Mouse (Mus musculus) kidney, postnatal 0 days (tissue): ENCODE measurements around the gene Gm11555. TPM values are rescaled to one million over a fixed set of nuclear protein-coding genes. Genes with fewer than 3 reads are reported as not detected.
"Not testable (repeated sequence)": the region's sequence is repeated elsewhere in the genome, so short reads cannot be mapped to it uniquely, and the experiment has no call there.

ENCODE experiments used
- ATAC-seq: fragments of 200-750 bp; cut with Nextera tagmentation; replicated peaks from 2 replicates; pipeline ENCODE4 v1.8.0; 2017; ENCODE audit warnings: low read depth, moderate number of reproducible peaks, moderate TSS enrichment, moderate library complexity; ENCODE audit not compliant: low FRiP score
- DNase-seq: peaks from one replicate; pipeline ENCODE4 v3.0.0-alpha.2; 2016; ENCODE audit warnings: low spot score
- H3K27ac ChIP-seq: fragments of 300-500 bp; sonication (generic); 2 replicates; pipeline ENCODE4 v1.5.1; 2014; ENCODE audit warnings: mild to moderate bottlenecking
- H3K27me3 ChIP-seq: fragments of 300-500 bp; sonication (generic); 2 replicates; pipeline ENCODE4 v1.6.1; 2014; ENCODE audit warnings: low read length, mixed read lengths; ENCODE audit not compliant: insufficient read depth
- H3K36me3 ChIP-seq: fragments of 300-500 bp; sonication (generic); 2 replicates; pipeline ENCODE4 v1.6.1; 2014; ENCODE audit warnings: low read length, mixed read lengths; ENCODE audit not compliant: insufficient read depth
- H3K4me1 ChIP-seq: fragments of 300-500 bp; sonication (generic); replicated peaks from 2 replicates; pipeline ENCODE4 v1.6.1; 2014; ENCODE audit warnings: antibody characterized with exemption, low read length, mixed read lengths; ENCODE audit not compliant: insufficient read depth
- H3K4me2 ChIP-seq: fragments of 300-500 bp; sonication (generic); 2 replicates; pipeline ENCODE4 v1.6.1; 2014; ENCODE audit warnings: mild to moderate bottlenecking, low read length, moderate library complexity, mixed read lengths
- H3K4me3 ChIP-seq: fragments of 300-500 bp; sonication (generic); replicated peaks from 2 replicates; pipeline ENCODE4 v1.5.1; 2014; ENCODE audit warnings: low read depth, low read length
- H3K9ac ChIP-seq: fragments of 300-500 bp; sonication (generic); 2 replicates; pipeline ENCODE4 v1.6.1; 2014; ENCODE audit warnings: low read depth, low read length
- H3K9me3 ChIP-seq: fragments of 300-500 bp; sonication (generic); replicated peaks from 2 replicates; pipeline ENCODE4 v1.6.1; 2016; ENCODE audit warnings: low read length, inconsistent platforms, mixed read lengths
- CTCF ChIP-seq: IDR thresholded peaks from 2 replicates; pipeline ENCODE4 v1.5.1; 2016; ENCODE audit warnings: antibody characterized with exemption, low read depth, mild to moderate bottlenecking, moderate library complexity
- whole genome bisulfite sequencing: fragments of 180-500 bp; shearing (Covaris S2); extraction: QIAGEN DNeasy Blood & Tissue Kit; methylation state at CpG from one replicate; pipeline ENCODE4 v1.1.7; 2014; 5-methylcytosine and 5-hydroxymethylcytosine counted together
- polyA plus RNA-seq: library from polyadenylated mRNA; unstranded; fragments of >200 nt; fragmentation: Nextera tagmentation; extraction: Ambion mirVana; gene quantifications from 2 replicates; pipeline ENCODE4 v1.2.1, GENCODE M21; 2015

Gene Gm11555
- polyA plus RNA-seq, 1 experiment from 2014 or later, result not detected

DNA sequence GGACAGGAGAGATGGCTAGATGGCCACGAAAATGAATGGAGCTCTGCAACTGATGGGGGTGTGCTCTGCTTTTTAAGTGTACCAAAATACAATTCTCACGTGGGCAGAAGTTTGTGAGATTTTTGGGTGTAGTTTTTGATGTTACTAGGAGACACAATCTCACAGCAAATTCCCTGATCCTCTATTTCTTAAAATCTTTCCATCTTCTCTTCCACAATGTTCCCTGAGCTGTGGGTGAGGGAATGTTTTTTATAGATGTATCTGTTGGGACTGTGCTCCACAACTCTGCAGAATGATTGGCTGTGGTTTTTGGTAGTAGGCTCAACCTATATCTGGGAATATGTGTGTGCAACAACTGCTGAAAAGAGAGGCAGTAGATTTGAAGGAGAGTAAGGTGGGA lies 16.7 kb downstream of the Gm11555 start:
- H3K4me2 ChIP-seq, result no peak overlapping the region
- TF ChIP-seq CTCF, result no peak
- no peaks in the 10 kb centered on the region for H3K9me3 ChIP-seq
- no peak overlapping the region for H3K4me3 ChIP-seq
- no peak for DNase-seq
- no peaks in the 10 kb centered on the region for H3K4me1 ChIP-seq
- H3K27me3 ChIP-seq, result no peaks in the 10 kb centered on the region
- H3K27ac ChIP-seq, result no peak overlapping the region
- H3K9ac ChIP-seq, result no peak overlapping the region
- no peak for ATAC-seq
- 68% methylated on average over 2 of the region's 2 CpGs for WGBS
- H3K36me3 ChIP-seq, result no peaks in the 10 kb centered on the region

GRCm38 (mm10) chr11:99630890-99631289 lies 19.1 kb downstream of the Gm11555 start:
- Histone ChIP-seq H3K4me2 (no peak overlapping the region), H3K4me1 (no peaks in the 10 kb centered on the region), H3K27ac (no peak overlapping the region), H3K9ac (no peak overlapping the region), H3K4me3 (no peak overlapping the region), H3K9me3 (no peaks in the 10 kb centered on the region), H3K36me3 (no peaks in the 10 kb centered on the region), H3K27me3 (no peaks in the 10 kb centered on the region)
- no peak for DNase-seq
- WGBS, result 75% methylated on average over 3 of the region's 3 CpGs
- no peak for ATAC-seq
- TF ChIP-seq CTCF, result no peak

GRCm38 (mm10) chr11:99628138-99628537 lies 21.9 kb downstream of the Gm11555 start, which contains the start of gene Krtap4-1:
Gene Krtap4-1 (minus strand): TSS chr11:99628238.
- ATAC-seq (no peak), DNase-seq (no peak)
- Histone ChIP-seq H3K4me3 (no peak within 1 kb of the TSS), H3K4me2 (no peak within 1 kb of the TSS), H3K36me3 (no peaks in the 10 kb centered on the region), H3K9ac (no peak within 1 kb of the TSS), H3K27me3 (no peaks in the 10 kb centered on the region), H3K9me3 (no peaks in the 10 kb centered on the region), H3K27ac (no peak within 1 kb of the TSS), H3K4me1 (no peaks in the 10 kb centered on the region)
- TF ChIP-seq CTCF, result no peak
- WGBS, result 75% methylated on average over 4 of the region's 4 CpGs

DNA sequence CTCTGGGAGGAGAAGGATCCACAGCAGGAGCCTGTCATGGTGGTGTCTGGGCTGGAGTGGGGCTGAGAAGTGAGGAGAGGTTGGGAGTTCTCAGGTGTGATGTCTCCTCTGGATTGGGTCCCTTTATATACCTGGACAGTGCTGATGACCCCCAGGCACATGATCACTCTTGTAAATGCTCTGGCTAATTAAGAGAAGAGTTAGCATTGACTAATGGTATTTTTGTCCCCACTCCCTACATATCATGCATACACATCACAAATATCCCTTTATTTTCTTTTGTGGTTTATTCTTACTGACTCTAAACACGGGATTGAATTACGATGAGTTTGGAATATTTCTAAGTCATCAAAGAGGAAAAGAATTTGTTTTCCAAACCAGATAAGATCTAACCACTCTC lies 29.7 kb downstream of the Gm11555 start, which contains the start of gene Gm11562:
Gm11562 (minus strand) TSS at position 101 of the 400 bp plus-strand sequence.
- ATAC-seq (no peak), DNase-seq (no peak)
- H3K27me3 ChIP-seq, result no peaks in the 10 kb centered on the region
- no peak within 1 kb of the TSS for H3K27ac ChIP-seq
- H3K36me3 ChIP-seq, result no peaks in the 10 kb centered on the region
- H3K4me3 ChIP-seq, result no peak within 1 kb of the TSS
- 61% methylated on average over 2 of the region's 2 CpGs for WGBS
- TF ChIP-seq CTCF, result no peak
- no peak within 1 kb of the TSS for H3K4me2 ChIP-seq
- H3K4me1 ChIP-seq, result no peaks in the 10 kb centered on the region
- no peak within 1 kb of the TSS for H3K9ac ChIP-seq
- no peaks in the 10 kb centered on the region for H3K9me3 ChIP-seq

DNA sequence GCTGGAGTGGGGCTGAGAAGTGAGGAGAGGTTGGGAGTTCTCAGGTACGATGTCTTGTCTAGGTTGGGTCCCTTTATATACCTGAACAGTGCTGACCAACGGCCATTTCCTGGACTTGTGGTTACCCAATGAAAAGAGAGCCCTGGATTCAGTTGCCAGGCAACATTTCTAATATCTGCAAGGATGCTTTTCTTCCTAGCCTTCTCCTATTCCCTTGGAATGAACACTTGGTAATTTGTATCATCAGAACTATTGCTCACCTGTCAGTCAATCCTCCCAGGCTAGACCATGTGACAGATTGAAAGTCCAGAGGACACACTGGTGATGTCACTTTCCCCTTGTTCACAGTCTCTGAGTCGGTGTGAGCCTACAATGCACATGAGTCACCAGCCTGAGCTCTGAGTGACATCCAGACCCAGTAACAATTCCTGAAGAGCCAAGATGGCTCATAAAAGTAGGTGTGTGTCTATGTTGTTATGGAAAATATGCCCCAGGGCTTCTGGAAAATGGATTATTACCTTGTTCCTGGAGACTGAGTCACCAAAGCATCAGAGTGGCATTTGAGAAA lies 35.2 kb downstream of the Gm11555 start, which contains the start of gene Krtap2-4:
Krtap2-4 (minus strand) TSS at position 51 of the 568 bp plus-strand sequence.
- no peaks in the 10 kb centered on the region for H3K36me3 ChIP-seq
- no peaks in the 10 kb centered on the region for H3K9me3 ChIP-seq
- H3K4me1 ChIP-seq, result no peaks in the 10 kb centered on the region
- WGBS, result 68% methylated on average over 3 of the region's 3 CpGs
- no peak within 1 kb of the TSS for H3K4me2 ChIP-seq
- H3K27me3 ChIP-seq, result no peaks in the 10 kb centered on the region
- DNase-seq (no peak), ATAC-seq (no peak)
- no peak for TF ChIP-seq CTCF
- no peak within 1 kb of the TSS for H3K4me3 ChIP-seq
- no peak within 1 kb of the TSS for H3K27ac ChIP-seq
- no peak within 1 kb of the TSS for H3K9ac ChIP-seq

DNA sequence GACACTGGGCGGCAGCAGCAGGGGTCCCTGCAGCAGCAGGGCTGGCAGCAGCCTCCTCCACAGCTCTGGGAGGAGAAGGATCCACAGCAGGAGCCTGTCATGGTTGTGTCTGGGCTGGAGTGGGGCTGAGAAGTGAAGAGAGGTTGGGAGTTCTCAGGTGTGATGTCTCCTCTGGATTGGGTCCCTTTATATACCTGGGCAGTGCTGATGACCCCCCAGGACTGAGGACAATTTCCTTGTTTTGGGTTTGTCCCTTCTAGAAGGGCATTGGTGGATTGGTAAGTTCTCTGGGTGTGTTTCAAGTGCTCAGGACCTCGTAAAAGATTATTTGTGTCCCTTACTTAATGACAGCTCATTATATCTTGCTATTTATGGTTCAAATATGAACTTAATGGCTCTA lies 39.9 kb downstream of the Gm11555 start, which contains the start of gene Gm11937:
Gm11937 (minus strand) TSS at position 101 of the 400 bp plus-strand sequence.
- H3K36me3 ChIP-seq, H3K9me3 ChIP-seq, H3K4me3 ChIP-seq, H3K4me1 ChIP-seq, DNase-seq, H3K27ac ChIP-seq, H3K9ac ChIP-seq, H3K27me3 ChIP-seq, H3K4me2 ChIP-seq, ATAC-seq: not testable (repeated sequence)
- 55% methylated on average over 1 of the region's 2 CpGs for WGBS

- Histone ChIP-seq H3K4me3 (no peak overlapping the region), H3K27ac (no peak overlapping the region), H3K4me2 (no peak overlapping the region), H3K9ac (no peak overlapping the region), H3K4me1 (no peaks in the 10 kb centered on the region), H3K9me3 (no peaks in the 10 kb centered on the region), H3K36me3 (no peaks in the 10 kb centered on the region), H3K27me3 (no peaks in the 10 kb centered on the region)
- DNase-seq (no peak), ATAC-seq (no peak)
- WGBS, result 84% methylated on average over 1 of the region's 1 CpGs
- TF ChIP-seq CTCF, result no peak
These were observed 40.9 kb downstream of the Gm11555 start for GRCm38 (mm10) chr11:99609126-99609525.

- H3K9me3 ChIP-seq, H3K4me3 ChIP-seq, H3K27ac ChIP-seq, H3K4me2 ChIP-seq, ATAC-seq, DNase-seq, H3K4me1 ChIP-seq, H3K36me3 ChIP-seq, H3K9ac ChIP-seq, H3K27me3 ChIP-seq: not testable (repeated sequence)
- WGBS, result 36% methylated on average over 1 of the region's 1 CpGs
These were observed 46.8 kb downstream of the Gm11555 start, which contains the start of gene Gm11938 for GRCm38 (mm10) chr11:99603208-99603607. Gene Gm11938 (minus strand): TSS chr11:99603308.
